Mouse (Mus musculus): ENCODE data around the gene Wiz. TPM values are rescaled to one million over a fixed set of nuclear protein-coding genes. Genes with fewer than 3 reads are reported as not detected.

The Wiz gene
- polyA plus RNA-seq (2012; fragmentation: generic; extraction: Trizol) = 21.0 TPM

- TF ChIP-seq MAX (IDR thresholded peaks at IDR 0.05; ENCODE audit: low read depth) (no peak), REST (IDR thresholded peaks at IDR 0.05; ENCODE audit: insufficient read depth, insufficient read length) (no peak), POLR2A (IDR thresholded peaks at IDR 0.05; ENCODE audit: insufficient read length, low read depth) (peak; percentile 73), MYOG (IDR thresholded peaks at IDR 0.05; ENCODE audit: control insufficient read depth in 1 of 3, insufficient read depth in 1 of 3, insufficient read length in 2 of 3, low read depth in 2 of 3) (no peak), E2F4 (IDR thresholded peaks at IDR 0.05; ENCODE audit: insufficient read depth) (no peak), USF1 (IDR thresholded peaks at IDR 0.05; ENCODE audit: low read depth) (no peak), TCF12 (IDR thresholded peaks at IDR 0.05; ENCODE audit: insufficient read depth, poor library complexity, severe bottlenecking) (no peak), SRF (IDR thresholded peaks at IDR 0.05; ENCODE audit: control insufficient read depth, insufficient read length, low read depth) (no peak), MYOD1 (IDR thresholded peaks at IDR 0.05; ENCODE audit: control insufficient read depth in 1 of 3, insufficient read length in 2 of 3, low read depth in 2 of 3) (no peak), TCF3 (IDR thresholded peaks at IDR 0.05; ENCODE audit: insufficient read length, low read depth) (no peak), POLR2AphosphoS2 (IDR thresholded peaks at IDR 0.05; ENCODE audit: insufficient read length, low read depth) (peak; percentile 37), CEBPB (IDR thresholded peaks at IDR 0.05; ENCODE audit: insufficient read depth, poor library complexity, severe bottlenecking) (no peak)
- Histone ChIP-seq H3ac (ENCODE audit: control insufficient read depth, insufficient read length) (peak within 1 kb of the TSS; percentile 58), H3K4me2 (ENCODE audit: low read depth) (peak within 1 kb of the TSS; percentile 78), H3K79me2 (ENCODE audit: control insufficient read depth, insufficient read depth) (no peaks in the 10 kb centered on the region), H3K4me3 (peak within 1 kb of the TSS; percentile 31), H3K27me3 (ENCODE audit: control insufficient read depth, insufficient read depth, insufficient read length) (peaks cover 27% of the 10 kb centered on the region), H3K36me3 (ENCODE audit: control insufficient read depth, insufficient read depth) (no peaks in the 10 kb centered on the region)
Measured at GRCm38 (mm10) chr17:32389101-32389659, at the start of gene Wiz. Gene Wiz (minus strand): TSS chr17:32389439.

GRCm38 (mm10) chr17:32437106-32437505, 47.9 kb upstream of the Wiz start:
- Histone ChIP-seq H3K27me3 (ENCODE audit: control insufficient read depth, insufficient read depth, insufficient read length) (peaks cover 36% of the 10 kb centered on the region), H3K79me2 (ENCODE audit: control insufficient read depth, insufficient read depth) (no peaks in the 10 kb centered on the region), H3ac (ENCODE audit: control insufficient read depth, insufficient read length) (no peak overlapping the region), H3K4me3 (no peak overlapping the region), H3K36me3 (ENCODE audit: control insufficient read depth, insufficient read depth) (no peaks in the 10 kb centered on the region), H3K4me2 (ENCODE audit: low read depth) (no peak overlapping the region)
- TF ChIP-seq SRF (IDR thresholded peaks at IDR 0.05; ENCODE audit: control insufficient read depth, insufficient read length, low read depth) = no peak
- no peak for TF ChIP-seq REST (IDR thresholded peaks at IDR 0.05; ENCODE audit: insufficient read depth, insufficient read length)
- TF ChIP-seq TCF3 (IDR thresholded peaks at IDR 0.05; ENCODE audit: insufficient read length, low read depth) = no peak
- no peak for TF ChIP-seq TCF12 (IDR thresholded peaks at IDR 0.05; ENCODE audit: insufficient read depth, poor library complexity, severe bottlenecking)
- no peak for TF ChIP-seq USF1 (IDR thresholded peaks at IDR 0.05; ENCODE audit: low read depth)
- TF ChIP-seq POLR2A (IDR thresholded peaks at IDR 0.05; ENCODE audit: insufficient read length, low read depth) = no peak
- no peak for TF ChIP-seq E2F4 (IDR thresholded peaks at IDR 0.05; ENCODE audit: insufficient read depth)
- no peak for TF ChIP-seq POLR2AphosphoS2 (IDR thresholded peaks at IDR 0.05; ENCODE audit: insufficient read length, low read depth)
- no peak for TF ChIP-seq MYOD1 (IDR thresholded peaks at IDR 0.05; ENCODE audit: control insufficient read depth in 1 of 3, insufficient read length in 2 of 3, low read depth in 2 of 3)

GRCm38 (mm10) chr17:32435151-32435550, 45.9 kb upstream of the Wiz start:
- no peaks in the 10 kb centered on the region for H3K79me2 ChIP-seq (ENCODE audit: control insufficient read depth, insufficient read depth)
- H3K36me3 ChIP-seq (ENCODE audit: control insufficient read depth, insufficient read depth) = no peaks in the 10 kb centered on the region
- no peak overlapping the region for H3ac ChIP-seq (ENCODE audit: control insufficient read depth, insufficient read length)
- H3K4me2 ChIP-seq (ENCODE audit: low read depth) = no peak overlapping the region
- H3K4me3 ChIP-seq = no peak overlapping the region
- H3K27me3 ChIP-seq (ENCODE audit: control insufficient read depth, insufficient read depth, insufficient read length) = peaks cover 26% of the 10 kb centered on the region
- no peak for TF ChIP-seq MYOD1 (IDR thresholded peaks at IDR 0.05; ENCODE audit: control insufficient read depth in 1 of 3, insufficient read length in 2 of 3, low read depth in 2 of 3)

GRCm38 (mm10) chr17:32434324-32434723, 45.1 kb upstream of the Wiz start:
- Histone ChIP-seq H3K36me3 (ENCODE audit: control insufficient read depth, insufficient read depth) (no peaks in the 10 kb centered on the region), H3K27me3 (ENCODE audit: control insufficient read depth, insufficient read depth, insufficient read length) (peaks cover 29% of the 10 kb centered on the region), H3ac (ENCODE audit: control insufficient read depth, insufficient read length) (no peak overlapping the region), H3K79me2 (ENCODE audit: control insufficient read depth, insufficient read depth) (no peaks in the 10 kb centered on the region), H3K4me2 (ENCODE audit: low read depth) (no peak overlapping the region), H3K4me3 (no peak overlapping the region)
- TF ChIP-seq TCF12 (IDR thresholded peaks at IDR 0.05; ENCODE audit: insufficient read depth, poor library complexity, severe bottlenecking) (no peak), MYOG (IDR thresholded peaks at IDR 0.05; ENCODE audit: control insufficient read depth in 1 of 3, insufficient read depth in 1 of 3, insufficient read length in 2 of 3, low read depth in 2 of 3) (no peak)

GRCm38 (mm10) chr17:32431972-32432371, 42.7 kb upstream of the Wiz start:
- TF ChIP-seq POLR2AphosphoS2 (IDR thresholded peaks at IDR 0.05; ENCODE audit: insufficient read length, low read depth) (no peak), USF1 (IDR thresholded peaks at IDR 0.05; ENCODE audit: low read depth) (no peak), TCF3 (IDR thresholded peaks at IDR 0.05; ENCODE audit: insufficient read length, low read depth) (no peak), CEBPB (IDR thresholded peaks at IDR 0.05; ENCODE audit: insufficient read depth, poor library complexity, severe bottlenecking) (no peak), MYOD1 (IDR thresholded peaks at IDR 0.05; ENCODE audit: control insufficient read depth in 1 of 3, insufficient read length in 2 of 3, low read depth in 2 of 3) (no peak)

More at GRCm38 (mm10) chr17:32431972-32432371, 42.7 kb upstream of the Wiz start:
- Histone ChIP-seq H3K27me3 (ENCODE audit: control insufficient read depth, insufficient read depth, insufficient read length) (peaks cover 21% of the 10 kb centered on the region), H3K4me2 (ENCODE audit: low read depth) (no peak overlapping the region), H3ac (ENCODE audit: control insufficient read depth, insufficient read length) (no peak overlapping the region), H3K79me2 (ENCODE audit: control insufficient read depth, insufficient read depth) (no peaks in the 10 kb centered on the region), H3K36me3 (ENCODE audit: control insufficient read depth, insufficient read depth) (no peaks in the 10 kb centered on the region), H3K4me3 (no peak overlapping the region)

All from myocyte (in vitro differentiated cells).